Mouse (Mus musculus): Measurements from ENCODE around the gene Tmem213. TPM values are rescaled to one million over a fixed set of nuclear protein-coding genes. Genes with fewer than 3 reads are reported as not detected.

The Tmem213 gene
- total and polyA plus RNA-seq, 3 experiments: not detected

- H3K9ac ChIP-seq (ENCODE audit: control insufficient read depth, low read depth, low read length, poor library complexity, severe bottlenecking): no peak overlapping the region
- DNase-seq (ENCODE audit: low read depth, low spot score): peak; percentile 12
- no peaks in the 10 kb centered on the region for H3K36me3 ChIP-seq (ENCODE audit: control insufficient read depth in 1 of 2, insufficient read depth in 2 of 2, low read length in 2 of 2)
- peak; percentile 22 to 35 (median 33); a peak in 5 of 6 replicates for TF ChIP-seq CTCF (IDR thresholded peaks at IDR 0.05 in 2 of 3, conservative IDR thresholded peaks at IDR 0.05 in 1 of 3; ENCODE audit: control insufficient read depth in 1 of 3, insufficient read depth in 1 of 3, low read depth in 2 of 3, low read length in 3 of 3, poor library complexity in 1 of 3, severe bottlenecking in 1 of 3)
- TF ChIP-seq EP300 (IDR thresholded peaks at IDR 0.05; ENCODE audit: low read depth in 1 of 2, low read length in 2 of 2): no peak
- TF ChIP-seq KAT2A (conservative IDR thresholded peaks at IDR 0.05; ENCODE audit: low read depth, low read length): no peak
- no peak for TF ChIP-seq NRF1 (IDR thresholded peaks at IDR 0.05; ENCODE audit: insufficient read depth, low read depth, low read length, poor library complexity, severe bottlenecking)
- no peak for TF ChIP-seq JUND (IDR thresholded peaks at IDR 0.05; ENCODE audit: low read depth, low read length)
- TF ChIP-seq ELF1 (IDR thresholded peaks at IDR 0.05; ENCODE audit: low read depth, low read length): no peak
- TF ChIP-seq SMC3 (IDR thresholded peaks at IDR 0.05; ENCODE audit: low read depth, low read length): 0 out of 2 replicates have a peak, but pooled peaks have one; percentile 8
- no peak overlapping the region for H3K4me3 ChIP-seq (ENCODE audit: control insufficient read depth in 1 of 2, insufficient read depth in 1 of 2, low read depth in 2 of 2, low read length in 2 of 2)
- no peaks in the 10 kb centered on the region for H3K4me1 ChIP-seq (ENCODE audit: control insufficient read depth in 1 of 2, insufficient read depth in 2 of 2, low read length in 2 of 2)
- no peaks in the 10 kb centered on the region for H3K27me3 ChIP-seq (ENCODE audit: control insufficient read depth in 1 of 2, insufficient read depth in 2 of 2, low read length in 2 of 2)
- no peak overlapping the region for H3K27ac ChIP-seq (ENCODE audit: control insufficient read depth, low read depth, low read length)
- no peaks in the 10 kb centered on the region for H3K9me3 ChIP-seq (replicated peaks; ENCODE audit: insufficient read depth, low read length)
- H3K79me2 ChIP-seq (ENCODE audit: control insufficient read depth, insufficient read depth, low read length, poor library complexity): no peaks in the 10 kb centered on the region
Measured at GRCm38 (mm10) chr6:38129883-38130282, 20.8 kb downstream of the Tmem213 start.

DNA sequence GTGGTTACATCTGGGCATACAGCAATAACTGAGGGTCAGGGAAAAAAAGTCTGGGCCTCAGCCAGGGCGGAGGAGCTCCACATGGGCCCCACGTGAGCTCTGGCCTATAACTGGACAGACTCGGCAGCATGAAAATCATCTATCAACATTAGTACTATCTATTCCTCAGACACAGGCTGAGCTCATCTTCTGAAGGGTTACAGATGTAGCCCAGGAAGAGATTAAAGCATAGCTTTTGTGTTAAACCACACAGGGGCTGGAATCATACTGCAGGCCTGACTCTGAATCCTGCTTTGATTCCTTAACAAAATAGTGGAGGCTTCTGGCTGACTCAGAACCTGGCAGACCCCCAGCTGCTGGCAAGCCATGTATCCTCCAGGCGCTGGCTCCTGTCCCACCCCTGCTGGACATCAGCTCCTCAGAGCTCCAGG lies 22.8 kb downstream of the Tmem213 start:
- Histone ChIP-seq H3K9me3 (replicated peaks; ENCODE audit: insufficient read depth, low read length) (no peaks in the 10 kb centered on the region), H3K9ac (ENCODE audit: control insufficient read depth, low read depth, low read length, poor library complexity, severe bottlenecking) (no peak overlapping the region), H3K4me1 (ENCODE audit: control insufficient read depth in 1 of 2, insufficient read depth in 2 of 2, low read length in 2 of 2) (no peaks in the 10 kb centered on the region), H3K4me3 (ENCODE audit: control insufficient read depth in 1 of 2, insufficient read depth in 1 of 2, low read depth in 2 of 2, low read length in 2 of 2) (no peak overlapping the region), H3K36me3 (ENCODE audit: control insufficient read depth in 1 of 2, insufficient read depth in 2 of 2, low read length in 2 of 2) (no peaks in the 10 kb centered on the region), H3K79me2 (ENCODE audit: control insufficient read depth, insufficient read depth, low read length, poor library complexity) (no peaks in the 10 kb centered on the region), H3K27me3 (ENCODE audit: control insufficient read depth in 1 of 2, insufficient read depth in 2 of 2, low read length in 2 of 2) (no peaks in the 10 kb centered on the region), H3K27ac (ENCODE audit: control insufficient read depth, low read depth, low read length) (no peak overlapping the region)
- no peak for DNase-seq (ENCODE audit: low read depth, low spot score)
- TF ChIP-seq ZC3H11A (IDR thresholded peaks at IDR 0.05; ENCODE audit: low read depth, low read length): no peak
- no peak for TF ChIP-seq BHLHE40 (IDR thresholded peaks at IDR 0.05; ENCODE audit: borderline replicate concordance, low read depth, low read length)
- TF ChIP-seq EP300 (IDR thresholded peaks at IDR 0.05; ENCODE audit: low read depth in 1 of 2, low read length in 2 of 2): no peak
- TF ChIP-seq MYC (IDR thresholded peaks at IDR 0.05; ENCODE audit: low read depth, low read length): no peak
- no peak for TF ChIP-seq RAD21 (IDR thresholded peaks at IDR 0.05; ENCODE audit: low read depth, low read length)
- no peak for TF ChIP-seq TBP (IDR thresholded peaks at IDR 0.05; ENCODE audit: low read depth, low read length)
- TF ChIP-seq MYB (IDR thresholded peaks at IDR 0.05; ENCODE audit: low read depth, low read length): no peak
- no peak for TF ChIP-seq MAZ (IDR thresholded peaks at IDR 0.05; ENCODE audit: low read depth, low read length)
- TF ChIP-seq MAFK (IDR thresholded peaks at IDR 0.05; ENCODE audit: borderline replicate concordance, low read depth, low read length): no peak
- no peak for TF ChIP-seq E2F4 (IDR thresholded peaks at IDR 0.05; ENCODE audit: borderline replicate concordance, low read depth, low read length)

Data from MEL (cell line).